Mouse (Mus musculus) liver, embryonic 11.5 days (tissue): ENCODE results near the gene Arsk. TPM values are rescaled to one million over a fixed set of nuclear protein-coding genes. Genes with fewer than 3 reads are reported as not detected.

ENCODE experiments used
- ATAC-seq: fragments of 200-750 bp; cut with Nextera tagmentation; replicated peaks from 2 replicates; pipeline ENCODE4 v1.8.0; 2017; ENCODE audit warnings: moderate number of reproducible peaks, mild to moderate bottlenecking, moderate TSS enrichment, moderate library complexity; ENCODE audit not compliant: low FRiP score
- DNase-seq: peaks from one replicate; pipeline ENCODE4 v3.0.0-alpha.2; 2017; ENCODE audit warnings: low spot score
- H3K27ac ChIP-seq: fragments of 300-500 bp; sonication (generic); 2 replicates; pipeline ENCODE4 v1.5.1; 2014; ENCODE audit warnings: mild to moderate bottlenecking, low read depth, low read length, control low read depth
- H3K27me3 ChIP-seq: fragments of 300-500 bp; sonication (generic); replicated peaks from 2 replicates; pipeline ENCODE4 v1.6.1; 2014; ENCODE audit warnings: low read length, mixed read lengths; ENCODE audit not compliant: control insufficient read depth, insufficient read depth
- H3K36me3 ChIP-seq: fragments of 300-500 bp; sonication (generic); 2 replicates; pipeline ENCODE4 v1.6.1; 2014; ENCODE audit warnings: mild to moderate bottlenecking, low read length, moderate library complexity, mixed read lengths; ENCODE audit not compliant: control insufficient read depth, insufficient read depth
- H3K4me1 ChIP-seq: fragments of 300-500 bp; sonication (generic); replicated peaks from 2 replicates; pipeline ENCODE4 v1.6.1; 2014; ENCODE audit warnings: low read length, mixed read lengths; ENCODE audit not compliant: control insufficient read depth, insufficient read depth
- H3K4me2 ChIP-seq: fragments of 300-500 bp; sonication (generic); 2 replicates; pipeline ENCODE4 v1.6.1; 2014; ENCODE audit warnings: mild to moderate bottlenecking, control low read depth, moderate library complexity
- H3K4me3 ChIP-seq: fragments of 300-500 bp; sonication (generic); 2 replicates; pipeline ENCODE4 v1.5.1; 2014; ENCODE audit warnings: low read depth, low read length, control low read depth
- H3K9ac ChIP-seq: fragments of 300-500 bp; sonication (generic); 2 replicates; pipeline ENCODE4 v1.6.1; 2014; ENCODE audit warnings: low read depth, low read length, control low read depth
- H3K9me3 ChIP-seq: fragments of 300-500 bp; sonication (generic); 2 replicates; pipeline ENCODE4 v1.6.1; 2016; ENCODE audit warnings: low read length, inconsistent platforms, mixed read lengths; ENCODE audit not compliant: control insufficient read depth
- WGBS: fragments of 180-500 bp; shearing (Covaris S2); extraction: QIAGEN DNeasy Blood & Tissue Kit; methylation state at CpG from one replicate; pipeline ENCODE4 v1.1.7; 2014; 5-methylcytosine and 5-hydroxymethylcytosine counted together
- polyA plus RNA-seq: library from polyadenylated mRNA; unstranded; fragments of >200 nt; fragmentation: Nextera tagmentation; extraction: Ambion mirVana; gene quantifications from 2 replicates; pipeline ENCODE4 v1.2.1, GENCODE M21; 2014

Gene Arsk
- polyA plus RNA-seq, 1 experiment from 2014 or later: 5.0 TPM

- Histone ChIP-seq H3K36me3 (no peaks in the 10 kb centered on the region), H3K27me3 (no peaks in the 10 kb centered on the region), H3K9ac (peak overlapping the region; percentile 94), H3K27ac (peak overlapping the region; percentile 94), H3K4me1 (peaks cover 3% of the 10 kb centered on the region; the same call in 1 of the 2 replicates), H3K4me3 (peak overlapping the region; percentile 77), H3K4me2 (peak overlapping the region; percentile 64), H3K9me3 (no peaks in the 10 kb centered on the region)
- WGBS: 42% methylated on average over 4 of the region's 4 CpGs
- no peak for DNase-seq
- ATAC-seq: peak; percentile 76
Observed at GRCm38 (mm10) chr13:76017465-76017864, 81.0 kb downstream of the Arsk start.

DNA sequence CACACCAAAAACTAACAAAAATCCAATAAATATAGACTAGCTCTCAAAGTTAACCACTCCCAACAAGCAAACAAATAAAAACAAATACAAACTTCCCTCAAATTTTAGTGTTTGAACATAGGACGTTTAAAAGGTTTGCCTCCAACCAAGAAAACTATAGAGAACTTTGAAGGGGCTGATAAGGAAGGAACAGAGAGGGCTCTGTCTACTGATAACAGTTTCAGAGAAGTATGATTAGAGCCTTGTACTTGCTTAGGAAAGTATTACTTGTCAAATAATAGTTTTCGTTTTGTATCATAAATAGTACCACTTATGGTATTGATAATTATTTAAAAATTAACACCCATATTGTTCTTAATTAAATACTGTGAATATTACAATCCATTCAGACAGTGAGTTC is 83.9 kb downstream of the Arsk start:
- WGBS: 36% methylated on average over 2 of the region's 2 CpGs
- no peaks in the 10 kb centered on the region for H3K27me3 ChIP-seq
- no peak for ATAC-seq
- 0 out of 2 replicates have a peak overlapping the region, but pooled peaks have one; percentile 23 for H3K4me3 ChIP-seq
- H3K4me1 ChIP-seq: peaks cover 6% of the 10 kb centered on the region
- H3K36me3 ChIP-seq: no peaks in the 10 kb centered on the region
- H3K27ac ChIP-seq: no peak overlapping the region
- DNase-seq: no peak
- H3K4me2 ChIP-seq: peak overlapping the region; percentile 53
- H3K9me3 ChIP-seq: no peaks in the 10 kb centered on the region
- no peak overlapping the region for H3K9ac ChIP-seq

Other genes starting within 250 kb of the Arsk start
- gene Rhobtb3, start 154.7 kb downstream of the Arsk start, polyA plus RNA-seq: 18.7 and 19.2 TPM in 2 replicates
- 0.52 and 0.53 TPM in 2 replicates for gene Spata9, start 131.5 kb downstream of the Arsk start, polyA plus RNA-seq
- 183 and 193 TPM in 2 replicates for gene Rfesd, start 79.9 kb downstream of the Arsk start, polyA plus RNA-seq
- gene Gpr150, start 41.7 kb downstream of the Arsk start, polyA plus RNA-seq: 2.9 and 3.6 TPM in 2 replicates
- gene Ttc37, start 74 bp upstream of the Arsk start, polyA plus RNA-seq: 12.5 and 15.1 TPM in 2 replicates
- not detected in 2 replicates for gene Fam81b, start 206.4 kb upstream of the Arsk start, polyA plus RNA-seq